Mouse (Mus musculus): ENCODE data around the gene Fbxw11. TPM values are rescaled to one million over a fixed set of nuclear protein-coding genes. Genes with fewer than 3 reads are reported as not detected.

The Fbxw11 gene
- total RNA-seq, 2 experiments from 2014 or later, result 146 to 157 TPM

GRCm38 (mm10) chr11:32767496-32768230 lies 125.1 kb downstream of the Fbxw11 start:
- Histone ChIP-seq H3K27ac (no peak overlapping the region), H3K4me3 (no peak overlapping the region)
- no peak for DNase-seq (ENCODE audit: low spot score in 2 of 2)
- no peak for TF ChIP-seq CTCF (conservative IDR thresholded peaks at IDR 0.05)

GRCm38 (mm10) chr11:32768642-32769343 lies 126.3 kb downstream of the Fbxw11 start:
- no peak overlapping the region for H3K27ac ChIP-seq
- no peak overlapping the region for H3K4me3 ChIP-seq
- DNase-seq (ENCODE audit: low spot score in 2 of 2), result no peak
- TF ChIP-seq CTCF (conservative IDR thresholded peaks at IDR 0.05), result peak; percentile 55

GRCm38 (mm10) chr11:32780747-32781536 lies 138.4 kb downstream of the Fbxw11 start:
- DNase-seq (ENCODE audit: low spot score in 2 of 2), result peak; percentile 15 to 39
- Histone ChIP-seq H3K4me3 (no peak overlapping the region), H3K27ac (peak overlapping the region; percentile 74)
- TF ChIP-seq CTCF (conservative IDR thresholded peaks at IDR 0.05), result no peak

- DNase-seq (ENCODE audit: low spot score in 2 of 2), result peak in 1 of 2 experiments; percentile 57
- Histone ChIP-seq H3K4me3 (no peak overlapping the region), H3K27ac (peak overlapping the region; percentile 48; the same call in 1 of the 2 replicates)
- TF ChIP-seq CTCF (conservative IDR thresholded peaks at IDR 0.05), result no peak
Observed at GRCm38 (mm10) chr11:32781633-32782404, 139.3 kb downstream of the Fbxw11 start.

- no peak overlapping the region for H3K27ac ChIP-seq
- DNase-seq (ENCODE audit: low spot score in 2 of 2), result no peak
- no peak overlapping the region for H3K4me3 ChIP-seq
- TF ChIP-seq CTCF (conservative IDR thresholded peaks at IDR 0.05), result no peak
Observed at GRCm38 (mm10) chr11:32782724-32783123, 140.2 kb downstream of the Fbxw11 start.

- H3K27ac ChIP-seq, result no peak overlapping the region
- no peak overlapping the region for H3K4me3 ChIP-seq
- no peak for TF ChIP-seq CTCF (conservative IDR thresholded peaks at IDR 0.05)
- no peak for DNase-seq (ENCODE audit: low spot score in 2 of 2)
Observed at GRCm38 (mm10) chr11:32785591-32786147, 143.1 kb downstream of the Fbxw11 start.

GRCm38 (mm10) chr11:32786201-32786600 lies 143.7 kb downstream of the Fbxw11 start:
- TF ChIP-seq CTCF (conservative IDR thresholded peaks at IDR 0.05), result no peak
- DNase-seq (ENCODE audit: low spot score in 2 of 2), result no peak
- H3K27ac ChIP-seq, result no peak overlapping the region
- no peak overlapping the region for H3K4me3 ChIP-seq

- DNase-seq (ENCODE audit: low spot score in 2 of 2), result peak in 1 of 2 experiments; percentile 13
- Histone ChIP-seq H3K4me3 (no peak overlapping the region), H3K27ac (peak overlapping the region; percentile 62; the same call in 1 of the 2 replicates)
- TF ChIP-seq CTCF (conservative IDR thresholded peaks at IDR 0.05), result no peak
Observed at GRCm38 (mm10) chr11:32794759-32795445, 152.4 kb downstream of the Fbxw11 start.

Other genes with a start within 250 kb of the Fbxw11 start
- 10 to 100 TPM; 29.4 to 33.7 TPM for gene Ubtd2, start 187.4 kb upstream of the Fbxw11 start, total RNA-seq (2021)
- gene Efcab9, start 110.6 kb upstream of the Fbxw11 start, total RNA-seq (2021), result 1 to 10 TPM; 2.7 to 2.9 TPM
- gene Stk10, start 109.4 kb upstream of the Fbxw11 start, total RNA-seq (2021), result 1 to 10 TPM; 7.3 to 9.0 TPM
- not detected for gene Smim23, start 181.9 kb downstream of the Fbxw11 start, total RNA-seq (2021)

Data from layer of hippocampus, adult 2 months (tissue).